Mouse (Mus musculus) limb, embryonic 15.5 days (tissue): ENCODE results near the gene Olfr389. TPM values are rescaled to one million over a fixed set of nuclear protein-coding genes. Genes with fewer than 3 reads are reported as not detected.

Experiments
- ATAC-seq: fragments of 200-750 bp; cut with Nextera tagmentation; 2 replicates; pipeline ENCODE4 v1.8.0; 2017; ENCODE audit warnings: low read depth, moderate TSS enrichment; ENCODE audit not compliant: insufficient number of reproducible peaks, low FRiP score, low TSS enrichment
- H3K27ac ChIP-seq: fragments of 300-500 bp; sonication (generic); 2 replicates; pipeline ENCODE4 v1.5.1; 2015; ENCODE audit warnings: moderate library complexity, mild to moderate bottlenecking, inconsistent platforms
- H3K27me3 ChIP-seq: fragments of 300-500 bp; sonication (generic); 2 replicates; pipeline ENCODE4 v1.6.1; 2015; ENCODE audit warnings: inconsistent platforms
- H3K36me3 ChIP-seq: fragments of 300-500 bp; sonication (generic); 2 replicates; pipeline ENCODE4 v1.6.1; 2015; ENCODE audit warnings: inconsistent platforms
- H3K4me1 ChIP-seq: fragments of 300-500 bp; sonication (generic); 2 replicates; pipeline ENCODE4 v1.6.1; 2015; ENCODE audit warnings: inconsistent platforms
- H3K4me2 ChIP-seq: fragments of 300-500 bp; sonication (generic); 2 replicates; pipeline ENCODE4 v1.6.1; 2015; ENCODE audit warnings: mild to moderate bottlenecking, inconsistent platforms
- H3K4me3 ChIP-seq: fragments of 300-500 bp; sonication (generic); 2 replicates; pipeline ENCODE4 v1.5.1; 2015; ENCODE audit warnings: mild to moderate bottlenecking, inconsistent platforms
- H3K9ac ChIP-seq: fragments of 300-500 bp; sonication (generic); 2 replicates; pipeline ENCODE4 v1.6.1; 2015; ENCODE audit warnings: inconsistent platforms
- H3K9me3 ChIP-seq: fragments of 300-500 bp; sonication (generic); 2 replicates; pipeline ENCODE4 v1.6.1; 2016; ENCODE audit warnings: inconsistent platforms
- WGBS: fragments of 180-500 bp; shearing (Covaris S2); methylation state at CpG from one replicate; pipeline ENCODE4 v1.1.7; 2015; 5-methylcytosine and 5-hydroxymethylcytosine counted together
- polyA plus RNA-seq: library from polyadenylated mRNA; unstranded; fragments of >200 nt; fragmentation: Nextera tagmentation; extraction: Ambion mirVana; gene quantifications from 2 replicates; pipeline ENCODE4 v1.2.1, GENCODE M21; 2015

Gene Olfr389
- not detected in 2 replicates for polyA plus RNA-seq

- Histone ChIP-seq H3K4me2 (no peak within 1 kb of the TSS), H3K4me3 (no peak within 1 kb of the TSS), H3K9me3 (no peaks in the 10 kb centered on the region), H3K36me3 (no peaks in the 10 kb centered on the region), H3K27me3 (no peaks in the 10 kb centered on the region), H3K9ac (no peak within 1 kb of the TSS), H3K27ac (no peak within 1 kb of the TSS), H3K4me1 (no peaks in the 10 kb centered on the region)
- 80% methylated on average over 1 of the region's 1 CpGs for WGBS
- ATAC-seq, result no peak
Measured at GRCm38 (mm10) chr11:73780613-73781012, at the start of gene Olfr389. TSS of gene Olfr389 (minus strand) at chr11:73780713.

DNA sequence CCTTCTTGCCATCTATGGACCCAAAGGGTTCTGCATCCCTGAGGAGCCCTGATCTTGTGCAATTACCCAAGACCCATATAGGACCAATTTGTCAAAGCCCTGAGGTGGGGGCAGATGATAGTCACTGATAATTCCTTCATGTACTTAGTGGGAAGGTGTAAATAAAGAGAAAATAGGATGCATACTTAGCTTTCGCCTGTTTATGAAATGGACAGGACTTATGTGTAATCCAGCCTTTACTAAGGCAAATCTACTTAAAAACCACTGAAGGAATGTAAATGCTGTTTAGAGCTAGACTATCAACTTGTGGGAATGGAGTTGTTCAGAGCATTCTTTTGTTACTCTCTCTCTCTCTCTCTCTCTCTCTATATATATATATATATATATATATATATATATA is 36.4 kb upstream of the Olfr389 start, which contains the start of gene Olfr392:
Gene Olfr392, minus strand, starts transcription at position 101 of the 400 bp plus-strand sequence.
- H3K27ac ChIP-seq, result no peak within 1 kb of the TSS
- no peaks in the 10 kb centered on the region for H3K27me3 ChIP-seq
- WGBS, result 93% methylated on average over 1 of the region's 1 CpGs
- no peaks in the 10 kb centered on the region for H3K4me1 ChIP-seq
- H3K9ac ChIP-seq, result no peak within 1 kb of the TSS
- H3K4me3 ChIP-seq, result no peak within 1 kb of the TSS
- no peaks in the 10 kb centered on the region for H3K36me3 ChIP-seq
- no peak for ATAC-seq
- H3K9me3 ChIP-seq, result no peaks in the 10 kb centered on the region
- no peak within 1 kb of the TSS for H3K4me2 ChIP-seq

- Histone ChIP-seq H3K4me3 (no peak within 1 kb of the TSS), H3K4me1 (no peaks in the 10 kb centered on the region), H3K36me3 (no peaks in the 10 kb centered on the region), H3K4me2 (no peak within 1 kb of the TSS), H3K27ac (no peak within 1 kb of the TSS), H3K9ac (no peak within 1 kb of the TSS), H3K27me3 (no peaks in the 10 kb centered on the region), H3K9me3 (no peaks in the 10 kb centered on the region)
- ATAC-seq, result no peak
- WGBS, result 22% methylated on average over 1 of the region's 1 CpGs
Measured at GRCm38 (mm10) chr11:73802952-73803351, 22.4 kb upstream of the Olfr389 start, which contains the start of gene Olfr391-ps. TSS of gene Olfr391-ps (minus strand) at chr11:73803052.

GRCm38 (mm10) chr11:73782664-73783063 is 2.2 kb upstream of the Olfr389 start, which contains the start of gene Olfr390:
TSS of gene Olfr390 (plus strand) at chr11:73782964.
- H3K4me3 ChIP-seq, result no peak within 1 kb of the TSS
- no peaks in the 10 kb centered on the region for H3K27me3 ChIP-seq
- ATAC-seq, result no peak
- WGBS, result 56% methylated on average over 1 of the region's 1 CpGs
- H3K4me1 ChIP-seq, result no peaks in the 10 kb centered on the region
- H3K9me3 ChIP-seq, result no peaks in the 10 kb centered on the region
- no peak within 1 kb of the TSS for H3K27ac ChIP-seq
- H3K9ac ChIP-seq, result no peak within 1 kb of the TSS
- no peak within 1 kb of the TSS for H3K4me2 ChIP-seq
- no peaks in the 10 kb centered on the region for H3K36me3 ChIP-seq

GRCm38 (mm10) chr11:73759115-73759514 is 21.4 kb downstream of the Olfr389 start:
- Histone ChIP-seq H3K4me2 (no peak overlapping the region), H3K36me3 (no peaks in the 10 kb centered on the region), H3K4me3 (no peak overlapping the region), H3K9ac (no peak overlapping the region), H3K27ac (no peak overlapping the region), H3K4me1 (no peaks in the 10 kb centered on the region), H3K9me3 (0 out of 2 replicates have a peak, but pooled peaks cover 4% of the 10 kb centered on the region), H3K27me3 (no peaks in the 10 kb centered on the region)
- no peak for ATAC-seq

Other genes with a start within 250 kb of the Olfr389 start
- gene Olfr385, start 187.7 kb downstream of the Olfr389 start, polyA plus RNA-seq, result not detected in 2 replicates
- gene Olfr384, start 182.1 kb downstream of the Olfr389 start, polyA plus RNA-seq, result not detected in 2 replicates
- gene Zfp735, start 91.9 kb downstream of the Olfr389 start, polyA plus RNA-seq, result not detected in 2 replicates
- gene Olfr390, start 2.3 kb upstream of the Olfr389 start, polyA plus RNA-seq, result not detected in 2 replicates
- gene Olfr391-ps, start 22.3 kb upstream of the Olfr389 start, polyA plus RNA-seq, result not detected in 2 replicates
- not detected in 2 replicates for gene Olfr392, start 36.3 kb upstream of the Olfr389 start, polyA plus RNA-seq
- gene Olfr393, start 70.7 kb upstream of the Olfr389 start, polyA plus RNA-seq, result not detected in 2 replicates
- gene Olfr394, start 110.1 kb upstream of the Olfr389 start, polyA plus RNA-seq, result not detected in 2 replicates
- gene Olfr395, start 128.6 kb upstream of the Olfr389 start, polyA plus RNA-seq, result not detected in 2 replicates
- gene Olfr23, start 156.0 kb upstream of the Olfr389 start, polyA plus RNA-seq, result not detected in 2 replicates
- not detected in 2 replicates for gene Olfr397, start 180.1 kb upstream of the Olfr389 start, polyA plus RNA-seq
- gene Olfr398, start 209.7 kb upstream of the Olfr389 start, polyA plus RNA-seq, result not detected in 2 replicates